Mouse (Mus musculus): ENCODE measurements around the gene Zfp787. TPM values are rescaled to one million over a fixed set of nuclear protein-coding genes. Genes with fewer than 3 reads are reported as not detected.
"Not testable (repeated sequence)": the region's sequence is repeated elsewhere in the genome, so short reads cannot be mapped to it uniquely, and the experiment has no call there.

The Zfp787 gene
- 10 to 100 TPM; 27.1 to 32.2 (median 29.7) TPM for total RNA-seq (2022)

DNA sequence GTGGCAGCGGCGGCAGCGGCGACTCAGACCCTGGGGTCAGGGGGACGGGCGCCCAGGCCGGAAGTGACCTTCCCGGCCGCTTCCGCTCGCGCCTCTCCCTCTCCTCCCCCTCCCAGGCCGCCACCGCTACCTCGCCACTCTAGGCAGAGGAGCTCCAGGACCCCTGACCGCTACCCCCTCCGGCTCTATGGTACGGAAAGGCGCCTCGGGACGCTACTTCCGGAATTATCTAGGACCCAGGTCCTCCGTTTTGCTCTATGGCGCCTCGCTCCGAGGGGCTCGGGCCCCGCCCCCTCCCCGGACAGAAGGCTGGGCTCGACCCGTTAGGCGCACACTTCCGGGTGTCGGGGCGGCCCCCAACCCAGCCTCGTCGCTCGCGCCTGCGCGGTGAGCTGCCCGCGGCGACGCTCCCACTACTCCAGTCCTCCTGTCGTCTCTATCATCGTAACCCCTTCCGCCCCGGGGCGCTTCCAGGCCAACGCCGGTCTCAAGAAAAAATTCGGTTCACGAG lies at the start of gene Zfp787:
TSS of gene Zfp787 (minus strand) at position 97 of the 511 bp plus-strand sequence.
- peak; percentile 95 to 96 for DNase-seq (ENCODE audit: low spot score in 2 of 2)

- DNase-seq (ENCODE audit: low spot score in 2 of 2), result no peak
Measured at GRCm38 (mm10) chr7:6204200-6204599, 48.4 kb upstream of the Zfp787 start.

DNA sequence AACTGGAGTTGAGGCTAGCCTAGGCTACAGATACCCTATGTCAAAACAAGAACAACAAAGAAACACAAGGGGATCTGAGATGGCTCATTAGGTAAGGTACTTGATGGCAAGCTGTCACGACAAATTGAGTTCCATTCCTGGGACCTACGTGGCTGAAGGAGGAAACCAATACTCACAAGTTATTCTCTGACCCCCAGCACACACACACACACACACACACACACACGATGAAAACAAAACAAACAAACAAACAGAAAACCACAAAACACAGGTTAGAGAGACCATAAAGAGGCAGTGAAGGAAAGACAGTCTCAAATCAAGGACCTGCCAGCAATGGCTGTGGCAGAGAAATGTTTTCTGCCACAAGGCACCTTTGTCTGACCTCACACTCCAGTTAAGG lies 41.0 kb upstream of the Zfp787 start, which contains the start of gene Galp:
TSS of gene Galp (plus strand) at position 301 of the 400 bp plus-strand sequence.
- no peak for DNase-seq (ENCODE audit: low spot score in 2 of 2)

GRCm38 (mm10) chr7:6195777-6196176 lies 40.0 kb upstream of the Zfp787 start:
- DNase-seq (ENCODE audit: low spot score in 2 of 2), result no peak

GRCm38 (mm10) chr7:6194129-6194528 lies 38.3 kb upstream of the Zfp787 start:
- DNase-seq (ENCODE audit: low spot score in 2 of 2), result no peak

DNA sequence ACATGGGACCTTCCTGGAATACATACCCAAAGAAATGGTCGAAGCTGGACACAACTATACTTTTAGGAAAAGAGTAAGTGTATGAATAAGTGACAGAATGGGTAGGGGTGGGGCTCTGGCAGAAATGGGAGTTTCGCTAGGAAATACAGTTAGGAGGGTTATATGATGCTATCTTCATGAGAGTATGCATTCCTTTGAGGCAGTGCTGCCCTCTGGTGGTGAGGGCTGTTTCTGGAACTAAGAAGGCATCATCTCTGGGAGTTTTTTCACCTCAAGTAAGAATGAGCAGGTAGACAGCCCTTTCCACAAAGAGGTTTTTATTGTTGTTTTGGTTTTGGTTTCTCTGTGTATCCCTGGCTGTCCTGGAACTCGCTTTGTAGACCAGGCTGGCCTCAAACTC lies 35.6 kb upstream of the Zfp787 start:
- peak; percentile 49 to 55 for DNase-seq (ENCODE audit: low spot score in 2 of 2)

- DNase-seq (ENCODE audit: low spot score in 2 of 2), result no peak
Measured at GRCm38 (mm10) chr7:6189542-6189941, 33.7 kb upstream of the Zfp787 start.

GRCm38 (mm10) chr7:6186756-6187155 lies 31.0 kb upstream of the Zfp787 start:
- DNase-seq (ENCODE audit: low spot score in 2 of 2), result no peak

GRCm38 (mm10) chr7:6186176-6186575 lies 30.4 kb upstream of the Zfp787 start:
- no peak for DNase-seq (ENCODE audit: low spot score in 2 of 2)

GRCm38 (mm10) chr7:6185391-6185790 lies 29.6 kb upstream of the Zfp787 start:
- DNase-seq (ENCODE audit: low spot score in 2 of 2), result no peak

- DNase-seq (ENCODE audit: low spot score in 2 of 2), result peak; percentile 22 to 34
Measured at GRCm38 (mm10) chr7:6184521-6184920, 28.7 kb upstream of the Zfp787 start.

GRCm38 (mm10) chr7:6183802-6184201 lies 28.0 kb upstream of the Zfp787 start:
- DNase-seq (ENCODE audit: low spot score in 2 of 2), result no peak

GRCm38 (mm10) chr7:6182882-6183281 lies 27.1 kb upstream of the Zfp787 start:
- no peak for DNase-seq (ENCODE audit: low spot score in 2 of 2)

- DNase-seq (ENCODE audit: low spot score in 2 of 2), result no peak
Measured at GRCm38 (mm10) chr7:6179013-6179412, 23.2 kb upstream of the Zfp787 start.

GRCm38 (mm10) chr7:6174365-6174987 lies 18.7 kb upstream of the Zfp787 start:
- DNase-seq (ENCODE audit: low spot score in 2 of 2), result not testable (repeated sequence)

- no peak for DNase-seq (ENCODE audit: low spot score in 2 of 2)
Measured at GRCm38 (mm10) chr7:6173872-6174271, 18.1 kb upstream of the Zfp787 start.

- DNase-seq (ENCODE audit: low spot score in 2 of 2), result no peak
Measured at GRCm38 (mm10) chr7:6172674-6173244, 17.0 kb upstream of the Zfp787 start.

DNA sequence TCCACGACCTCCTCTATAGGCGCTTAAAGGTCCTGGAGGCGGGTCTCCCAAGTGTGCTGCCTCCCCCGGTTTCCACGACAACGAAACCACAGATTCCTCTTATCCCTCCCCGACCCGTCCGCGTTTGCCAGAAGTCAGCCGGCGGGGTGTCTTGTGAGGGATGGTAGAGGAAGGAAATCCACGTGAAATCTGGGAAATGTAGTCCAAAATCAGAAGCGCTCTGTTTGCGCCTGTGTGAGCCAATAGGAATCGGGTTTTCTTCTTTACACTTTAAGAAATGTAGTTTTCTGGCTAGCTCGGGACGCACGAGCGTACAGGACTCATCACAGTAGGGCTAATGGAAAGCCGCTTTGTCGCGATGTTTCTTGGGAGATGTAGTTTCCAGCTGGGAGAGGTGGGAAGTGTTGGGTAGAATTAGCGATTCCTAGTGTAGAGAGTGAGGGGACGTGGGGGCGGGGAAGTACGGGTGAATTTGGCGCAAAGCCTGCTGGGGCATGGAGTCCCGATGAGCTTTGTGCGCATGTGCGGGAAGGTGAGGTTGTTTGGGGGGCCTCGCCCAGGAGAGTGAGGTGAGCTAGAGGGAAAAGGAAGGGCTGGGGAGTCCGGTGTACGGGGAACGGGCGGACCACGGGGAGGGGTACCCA lies 16.3 kb upstream of the Zfp787 start, which contains the start of gene Zfp444:
TSS of gene Zfp444 (plus strand) at position 221 of the 644 bp plus-strand sequence.
- DNase-seq (ENCODE audit: low spot score in 2 of 2), result peak; percentile 90 to 92

DNA sequence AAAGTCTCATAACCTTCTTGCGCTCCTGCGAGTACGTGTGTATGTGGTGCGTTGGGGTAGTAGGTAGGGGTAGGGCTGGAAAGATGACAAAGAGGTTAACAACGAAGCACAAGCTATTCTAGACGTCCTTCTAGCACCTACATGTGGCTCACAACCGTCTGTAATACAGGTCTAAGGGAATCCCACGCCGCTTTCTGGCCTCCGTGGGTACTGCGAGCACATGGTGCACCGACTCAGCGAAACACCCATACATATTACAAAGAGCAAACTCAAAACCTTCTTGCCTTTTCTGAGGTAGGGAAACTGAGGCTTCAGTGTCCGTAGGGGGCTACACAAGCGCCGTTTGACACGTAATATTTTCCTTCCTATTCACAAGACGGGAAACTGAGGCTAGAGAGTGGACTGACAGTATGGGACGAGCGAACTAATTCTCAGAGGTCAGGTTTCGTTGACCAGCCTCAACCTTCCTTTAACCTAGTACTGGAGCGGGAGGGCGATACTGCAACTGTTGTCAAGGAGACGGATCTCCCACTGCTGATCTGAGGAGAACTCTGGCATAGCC lies 15.7 kb upstream of the Zfp787 start:
- peak; percentile 38 to 48 for DNase-seq (ENCODE audit: low spot score in 2 of 2)

GRCm38 (mm10) chr7:6170871-6171270 lies 15.1 kb upstream of the Zfp787 start:
- no peak for DNase-seq (ENCODE audit: low spot score in 2 of 2)

DNA sequence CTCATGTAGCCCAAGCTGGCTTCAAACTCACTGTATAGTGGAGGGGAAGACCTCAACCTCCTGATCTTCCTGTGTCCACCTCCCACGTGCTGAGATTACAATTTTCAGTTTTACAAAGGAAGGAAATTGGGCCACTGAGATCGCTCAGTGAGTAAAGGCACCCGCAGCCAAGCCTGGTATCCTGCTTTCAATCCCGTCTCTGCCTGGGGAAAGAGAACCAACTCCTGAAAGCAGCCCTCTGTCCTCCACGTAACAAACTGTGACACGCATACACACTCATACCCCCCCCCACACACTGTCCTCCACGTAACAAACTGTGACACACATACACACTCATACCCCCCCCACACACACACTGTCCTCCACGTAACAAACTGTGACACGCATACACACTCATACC lies 14.6 kb upstream of the Zfp787 start:
- DNase-seq (ENCODE audit: low spot score in 2 of 2), result no peak

GRCm38 (mm10) chr7:6169403-6169802 lies 13.6 kb upstream of the Zfp787 start:
- no peak for DNase-seq (ENCODE audit: low spot score in 2 of 2)

Measured in gastrocnemius, adult 8-10 months (tissue).